In the genomic region with DNA sequence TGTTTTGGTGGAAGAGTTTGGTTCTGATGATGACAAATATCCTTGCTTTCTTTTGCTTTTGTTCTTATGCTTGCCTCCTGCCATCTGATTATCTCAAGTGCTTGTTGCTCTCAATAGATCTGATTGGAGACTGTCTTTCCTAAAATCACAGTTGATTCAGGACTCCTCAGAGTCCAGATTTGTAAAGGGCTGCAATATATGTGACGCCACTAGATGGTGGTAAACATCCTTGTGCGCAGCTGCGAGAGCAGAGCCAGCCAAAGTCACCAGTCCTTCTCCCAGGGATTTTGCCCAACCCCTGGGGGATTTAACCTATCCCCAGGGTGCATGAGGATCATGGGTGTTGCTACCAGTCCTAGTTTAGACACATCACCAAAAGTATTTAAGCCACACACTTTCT, we compare ENCODE assay signal across 10 mouse cellular contexts. TPM values are rescaled to one million over a fixed set of nuclear protein-coding genes. Genes with fewer than 3 reads are reported as not detected.
A peak's percentile ranks its signal among the peaks of the same experiment; 100 is the strongest.
DNase-seq lines count a peak whose midpoint lies in the region; ATAC-seq lines count a peak whose summit lies in the region.
"Had no signal": no experiment of that assay in that cellular context is flagged by ENCODE, and none has a peak within 500 bp of the region (broad histone marks: within the 10 kb centered on the region; RNA-seq: fewer than 3 reads in every experiment).

No protein-coding gene starts in this region.

- ATAC-seq in hindbrain, embryonic 14.5 days (ENCODE audit: low FRiP score): no peak
- no peak for ATAC-seq in hindbrain, embryonic 13.5 days (ENCODE audit: low FRiP score)
- no peak for ATAC-seq in midbrain, embryonic 14.5 days (ENCODE audit: low FRiP score, low TSS enrichment)
- ATAC-seq in midbrain, embryonic 16.5 days: no peak

- WGBS in hindbrain, embryonic 14.5 days: 14% methylated on average over 3 of the region's 3 CpGs
- 11% methylated on average over 3 of the region's 3 CpGs for WGBS in hindbrain, embryonic 13.5 days
- 8% methylated on average over 3 of the region's 3 CpGs for WGBS in midbrain, embryonic 14.5 days
- 7% methylated on average over 3 of the region's 3 CpGs for WGBS in midbrain, embryonic 16.5 days

- H3K4me3 ChIP-seq in hindbrain, embryonic 14.5 days (replicated peaks; ENCODE audit: low read length): no peak overlapping the region
- no peak overlapping the region for H3K4me3 ChIP-seq in hindbrain, embryonic 13.5 days
- no peak overlapping the region for H3K4me3 ChIP-seq in midbrain, embryonic 14.5 days (replicated peaks; ENCODE audit: low read depth, low read length)
- no peak overlapping the region for H3K4me3 ChIP-seq in midbrain, embryonic 16.5 days (ENCODE audit: low read depth, low read length)

- no peak overlapping the region for H3K4me2 ChIP-seq in hindbrain, embryonic 14.5 days (replicated peaks)
- H3K4me2 ChIP-seq in hindbrain, embryonic 13.5 days: no peak overlapping the region
- H3K4me2 ChIP-seq in midbrain, embryonic 14.5 days (ENCODE audit: low read length): no peak overlapping the region
- no peak overlapping the region for H3K4me2 ChIP-seq in midbrain, embryonic 16.5 days (ENCODE audit: low read length)

- no peaks in the 10 kb centered on the region for H3K4me1 ChIP-seq in hindbrain, embryonic 14.5 days (replicated peaks; ENCODE audit: control insufficient read depth, insufficient read depth, low read length)
- no peaks in the 10 kb centered on the region for H3K4me1 ChIP-seq in hindbrain, embryonic 13.5 days (replicated peaks)
- no peaks in the 10 kb centered on the region for H3K4me1 ChIP-seq in midbrain, embryonic 14.5 days (ENCODE audit: control insufficient read depth, insufficient read depth, low read length)
- H3K4me1 ChIP-seq in midbrain, embryonic 16.5 days (ENCODE audit: control insufficient read depth, insufficient read depth, low read length): no peaks in the 10 kb centered on the region

- no peaks in the 10 kb centered on the region for H3K36me3 ChIP-seq in hindbrain, embryonic 14.5 days (replicated peaks; ENCODE audit: control insufficient read depth, insufficient read depth)
- no peaks in the 10 kb centered on the region for H3K36me3 ChIP-seq in hindbrain, embryonic 13.5 days
- H3K36me3 ChIP-seq in midbrain, embryonic 14.5 days (ENCODE audit: control insufficient read depth, insufficient read depth, low read length): no peaks in the 10 kb centered on the region
- no peaks in the 10 kb centered on the region for H3K36me3 ChIP-seq in midbrain, embryonic 16.5 days (ENCODE audit: control insufficient read depth, insufficient read depth, low read length)

- H3K9me3 ChIP-seq in hindbrain, embryonic 14.5 days (ENCODE audit: control insufficient read depth, low read length): peaks cover 4% of the 10 kb centered on the region; the same call in 1 of the 2 replicates
- no peaks in the 10 kb centered on the region for H3K9me3 ChIP-seq in hindbrain, embryonic 13.5 days
- H3K9me3 ChIP-seq in midbrain, embryonic 14.5 days (ENCODE audit: control insufficient read depth, low read length): 0 out of 2 replicates have a peak, but pooled peaks cover 6% of the 10 kb centered on the region
- H3K9me3 ChIP-seq in midbrain, embryonic 16.5 days (replicated peaks; ENCODE audit: control insufficient read depth, low read length, poor library complexity, severe bottlenecking): no peaks in the 10 kb centered on the region; the same call in 1 of the 2 replicates

- no peak overlapping the region for H3K27ac ChIP-seq in hindbrain, embryonic 14.5 days
- no peak overlapping the region for H3K27ac ChIP-seq in hindbrain, embryonic 13.5 days
- no peak overlapping the region for H3K27ac ChIP-seq in midbrain, embryonic 14.5 days (replicated peaks; ENCODE audit: low read depth, low read length)
- H3K27ac ChIP-seq in midbrain, embryonic 16.5 days (ENCODE audit: low read length): no peak overlapping the region

- H3K9ac ChIP-seq in hindbrain, embryonic 14.5 days: no peak overlapping the region
- H3K9ac ChIP-seq in hindbrain, embryonic 13.5 days: no peak overlapping the region
- no peak overlapping the region for H3K9ac ChIP-seq in midbrain, embryonic 14.5 days (replicated peaks; ENCODE audit: low read length)
- no peak overlapping the region for H3K9ac ChIP-seq in midbrain, embryonic 16.5 days (ENCODE audit: low read depth, low read length)

- peak; percentile 28 for DNase-seq in hindbrain, embryonic 14.5 days (ENCODE audit: low spot score)
- DNase-seq in midbrain, embryonic 14.5 days: peak; percentile 5
- DNase-seq in embryo, embryonic 10 days (ENCODE audit: low spot score): peak; percentile 48
- peak; percentile 13 for DNase-seq in retina, embryonic 14.5 days (ENCODE audit: low spot score)
- no peak for DNase-seq in cerebellum, postnatal 36 days
- DNase-seq: gastrocnemius, postnatal 36 days had no signal

- H3K27me3 ChIP-seq in hindbrain, embryonic 14.5 days (ENCODE audit: control insufficient read depth, insufficient read depth, low read length): no peaks in the 10 kb centered on the region
- H3K27me3 ChIP-seq in hindbrain, embryonic 13.5 days: no peaks in the 10 kb centered on the region
- H3K27me3 ChIP-seq in midbrain, embryonic 14.5 days (ENCODE audit: control insufficient read depth, insufficient read depth, low read length): no peaks in the 10 kb centered on the region
- no peaks in the 10 kb centered on the region for H3K27me3 ChIP-seq in midbrain, embryonic 16.5 days (ENCODE audit: control insufficient read depth, insufficient read depth, low read depth, low read length)

RNA-seq across cellular contexts. Expression of gene Defb3, which starts 38.7 kb away (rescaled TPM):
- polyA plus RNA-seq in hindbrain, embryonic 14.5 days (2014; fragmentation: Nextera tagmentation; extraction: Ambion mirVana): not detected in 2 replicates
- not detected in 2 replicates for polyA plus RNA-seq in hindbrain, embryonic 13.5 days (2015; fragmentation: Nextera tagmentation; extraction: Ambion mirVana)
- not detected in 2 replicates for polyA plus RNA-seq in midbrain, embryonic 14.5 days (2014; fragmentation: Nextera tagmentation; extraction: Ambion mirVana)
- not detected in 2 replicates for polyA plus RNA-seq in midbrain, embryonic 16.5 days (2015; fragmentation: Nextera tagmentation; extraction: Ambion mirVana)
- polyA plus RNA-seq: lung, embryonic 16.5 days; neural tube, embryonic 14.5 days had no signal

Comparison
In these comparisons a context has a peak if more than half of its experiments do, and no peak if none do; other contexts are left out.
1. DNase-seq: peak in hindbrain, embryonic 14.5 days (single experiment), midbrain, embryonic 14.5 days (single experiment), embryo, embryonic 10 days (single experiment) and retina, embryonic 14.5 days (single experiment); none in cerebellum, postnatal 36 days (0 of 2).